Mouse (Mus musculus) layer of hippocampus, postnatal 25 days (tissue): ENCODE results near the gene Thsd4. TPM values are rescaled to one million over a fixed set of nuclear protein-coding genes. Genes with fewer than 3 reads are reported as not detected.

Experiments
- DNase-seq, 2 experiments: peaks; one replicate each; pipeline ENCODE4 v3.0.0; 2022; ENCODE audit warnings: mixed read lengths in 2 of 2, low spot score in 1 of 2; ENCODE audit errors: extremely low spot score in 1 of 2
- total RNA-seq, 2 experiments: library from RNA; stranded (reverse); gene quantifications; 2 replicates each; pipeline ENCODE4 v1.2.3; 2021

Gene Thsd4
- total RNA-seq, 2 experiments from 2014 or later = 23.5 to 24.6 TPM

DNA sequence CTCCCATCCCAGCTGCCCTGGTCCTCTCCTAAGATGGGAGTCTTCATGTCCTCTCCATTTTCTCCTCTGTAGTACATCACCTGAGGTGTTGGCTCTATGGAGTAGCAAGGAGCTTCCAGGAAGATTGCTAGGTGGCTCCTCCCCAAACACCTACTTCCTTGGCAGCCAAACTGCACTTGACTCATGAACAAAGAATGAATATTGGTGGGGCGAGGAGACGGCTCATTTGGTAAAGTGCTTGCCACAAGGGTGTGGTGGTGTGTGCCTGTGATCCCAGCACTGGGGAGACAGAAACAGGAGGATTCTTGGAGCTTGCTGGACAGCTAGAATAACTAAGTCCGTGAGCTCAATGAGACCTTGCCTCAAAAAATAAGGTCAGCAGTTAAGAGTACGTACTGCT, 128.9 kb downstream of the Thsd4 start:
- DNase-seq = no peak

DNA sequence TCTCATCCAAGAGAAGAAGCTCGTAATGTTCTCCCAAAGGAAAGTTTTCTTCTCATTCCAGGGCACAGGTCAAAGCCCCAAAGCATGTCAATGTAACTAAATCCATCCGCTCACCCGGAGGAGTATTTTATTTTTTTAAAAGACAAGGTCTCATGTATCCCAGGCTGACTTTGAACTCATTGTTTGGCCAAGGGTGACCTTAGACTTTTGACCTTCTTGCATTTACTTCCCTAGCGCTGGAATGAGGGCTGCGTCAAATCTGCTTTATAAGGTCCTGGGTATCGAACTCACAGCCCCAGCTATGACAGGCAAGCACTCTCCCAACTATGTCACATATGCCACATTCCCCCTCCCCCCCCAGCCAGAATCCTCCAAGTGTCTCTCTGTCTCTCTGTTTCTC, 137.1 kb downstream of the Thsd4 start:
- no peak for DNase-seq

DNA sequence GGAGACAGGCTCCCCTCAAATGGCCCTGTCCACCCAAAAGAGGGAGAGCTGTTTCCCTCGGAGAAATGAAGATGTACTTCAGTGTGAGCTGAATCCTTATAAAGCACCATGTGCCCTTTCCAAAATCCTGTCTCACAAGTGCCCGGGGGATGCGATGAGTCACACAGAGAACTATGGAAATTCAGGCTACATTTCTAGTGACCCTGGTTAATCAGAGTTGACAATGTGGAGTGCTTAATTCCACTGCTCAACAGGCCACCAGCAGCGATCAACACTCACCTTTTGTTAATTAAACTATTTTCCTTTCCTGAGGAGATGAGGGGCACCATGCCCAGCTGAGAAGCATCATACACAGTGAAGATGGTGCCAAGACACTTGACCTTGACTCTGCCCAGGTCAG, 138.9 kb downstream of the Thsd4 start:
- DNase-seq = no peak

- DNase-seq = no peak
Observed at GRCm38 (mm10) chr9:60382526-60382925, 139.3 kb downstream of the Thsd4 start.

GRCm38 (mm10) chr9:60381010-60381409, 140.8 kb downstream of the Thsd4 start:
- DNase-seq = no peak

DNA sequence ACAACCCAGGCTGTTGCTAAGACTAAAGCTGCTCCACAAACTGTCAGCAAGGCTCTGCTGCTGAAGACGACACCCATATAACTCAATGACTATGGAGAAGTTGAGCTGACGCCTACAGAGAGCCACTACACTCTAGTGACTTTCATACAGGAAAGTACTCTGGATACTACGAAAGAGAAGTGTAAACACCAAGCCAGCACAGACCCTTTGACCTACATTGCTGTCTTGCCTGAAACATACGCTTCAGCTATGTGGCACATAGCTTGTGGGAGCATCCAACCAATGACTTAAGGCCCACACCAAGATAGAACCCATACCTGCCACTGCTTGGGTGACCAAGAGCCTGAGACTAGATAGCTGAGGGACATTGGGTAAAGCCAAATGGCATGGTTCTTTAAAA, 141.3 kb downstream of the Thsd4 start:
- DNase-seq = no peak

DNA sequence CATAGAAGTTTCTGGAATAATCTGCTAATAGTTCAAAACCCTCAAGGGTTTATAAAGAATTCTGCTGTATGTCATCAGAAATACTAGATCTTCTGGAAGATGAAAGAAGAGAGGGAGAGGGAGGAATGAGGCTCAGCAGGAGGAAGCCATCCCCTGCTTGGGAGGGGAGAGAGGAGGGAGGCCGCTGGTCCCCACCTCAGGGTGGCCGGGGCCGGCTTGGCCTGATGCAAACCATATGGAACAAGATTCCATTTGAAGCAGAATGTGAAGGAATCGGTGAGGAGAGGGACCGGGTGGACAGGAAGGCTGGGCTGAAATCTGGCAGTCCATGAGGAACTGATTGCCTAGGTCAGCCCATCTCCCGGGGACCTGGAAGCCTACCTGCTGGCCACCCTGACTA, 143.6 kb downstream of the Thsd4 start:
- no peak for DNase-seq

DNA sequence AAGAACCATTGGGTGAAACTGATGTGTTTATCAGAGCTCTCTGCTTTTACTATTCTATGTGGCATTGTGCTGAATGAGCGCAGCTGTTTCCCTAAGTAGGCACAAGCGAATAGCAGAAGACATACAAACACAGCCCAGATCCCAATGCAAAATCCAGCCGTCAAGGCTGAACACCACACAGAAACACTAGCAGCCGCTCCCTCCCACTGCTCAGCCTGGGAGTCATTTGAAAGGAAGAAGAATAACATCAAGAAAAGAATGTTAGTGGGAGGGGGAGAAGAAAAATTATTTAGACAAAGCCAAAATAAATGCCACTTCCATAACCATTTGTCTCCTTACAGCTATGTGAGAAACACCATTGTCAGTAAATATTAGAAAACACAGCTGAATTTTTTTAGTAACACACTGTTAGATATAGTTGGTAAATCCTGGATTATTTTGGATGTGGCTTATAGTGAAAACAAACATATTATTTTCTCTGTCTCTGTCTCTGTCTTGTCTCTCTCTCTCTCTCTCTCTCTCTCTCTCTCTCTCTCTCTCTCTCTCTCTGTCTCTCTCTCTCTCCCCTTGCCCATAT, 148.6 kb downstream of the Thsd4 start:
- DNase-seq = no peak

GRCm38 (mm10) chr9:60368516-60368915, 153.3 kb downstream of the Thsd4 start:
- no peak for DNase-seq

DNA sequence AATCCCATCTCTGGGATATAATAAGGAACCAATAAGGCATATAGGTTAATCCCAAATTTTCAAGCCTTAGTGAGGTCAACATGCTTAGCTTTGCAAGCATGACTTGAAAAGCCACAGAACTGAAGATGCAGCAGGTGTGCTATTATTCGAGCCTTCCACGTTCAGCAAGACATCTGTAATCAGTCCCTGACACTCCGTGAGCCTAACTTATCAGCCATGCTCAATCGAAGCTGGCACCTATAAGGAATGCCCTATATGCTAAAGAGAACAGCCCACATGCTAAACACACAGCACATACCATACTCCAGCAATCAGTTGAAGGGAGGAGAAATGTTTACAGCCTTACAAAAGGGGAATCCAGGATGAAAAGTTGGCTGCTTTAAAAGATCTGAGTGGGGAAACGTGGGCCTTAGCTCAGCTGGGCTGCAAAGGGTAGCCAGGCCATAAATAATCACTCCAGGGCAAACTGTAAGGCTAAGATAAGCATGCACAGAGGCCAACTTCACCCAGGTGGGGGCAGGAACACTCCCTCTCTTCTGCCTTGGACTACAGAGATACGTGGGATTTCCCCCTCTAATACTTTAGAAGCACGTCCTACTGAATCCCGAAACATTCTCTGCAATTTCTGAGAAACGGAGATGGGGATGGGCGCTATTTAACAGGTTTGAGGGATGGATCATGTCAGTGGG, 154.1 kb downstream of the Thsd4 start:
- no peak for DNase-seq

- DNase-seq = no peak
Observed at GRCm38 (mm10) chr9:60364166-60364781, 157.6 kb downstream of the Thsd4 start.

- no peak for DNase-seq
Observed at GRCm38 (mm10) chr9:60352351-60352750, 169.5 kb downstream of the Thsd4 start.

DNA sequence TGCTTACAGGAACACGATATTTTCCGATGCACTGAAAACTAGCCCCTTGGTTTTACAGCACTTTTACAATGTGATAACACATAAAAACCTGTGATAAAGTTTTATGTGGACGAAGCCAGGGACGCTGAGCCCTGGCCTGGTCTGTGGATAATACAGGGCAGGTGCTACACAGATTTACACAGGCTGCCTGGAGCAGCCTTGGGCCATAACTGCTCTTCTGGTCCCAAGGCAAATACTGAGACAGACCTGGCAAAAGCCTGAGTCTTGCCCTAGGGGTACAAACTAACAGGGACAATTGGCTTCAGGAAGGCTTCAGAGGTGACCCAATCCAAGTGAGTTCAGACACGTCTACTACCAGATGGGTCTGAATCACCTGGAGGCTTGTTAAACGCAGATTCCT, 170.7 kb downstream of the Thsd4 start:
- no peak for DNase-seq

GRCm38 (mm10) chr9:60336147-60336546, 185.7 kb downstream of the Thsd4 start:
- DNase-seq = no peak

DNA sequence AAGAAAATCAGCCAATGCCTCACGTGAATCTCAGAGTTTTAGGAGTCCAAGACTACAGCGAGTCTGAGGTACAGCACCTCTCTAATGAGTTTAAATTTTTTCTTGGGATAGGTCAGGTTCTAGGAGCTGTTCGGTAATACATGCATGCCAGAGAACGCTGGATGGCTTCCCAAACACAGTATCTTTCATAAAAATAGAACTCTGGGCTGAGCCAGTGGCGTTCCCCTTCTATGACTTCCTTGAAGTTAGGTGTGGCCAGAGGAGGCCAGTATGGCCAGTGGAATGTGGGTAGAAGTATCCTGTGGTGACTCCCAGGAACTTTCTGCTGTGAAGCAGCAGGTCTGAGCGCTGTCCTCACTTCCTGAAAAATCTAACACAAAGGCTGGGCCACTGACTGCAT, 186.4 kb downstream of the Thsd4 start:
- no peak for DNase-seq

GRCm38 (mm10) chr9:60329911-60330310, 191.9 kb downstream of the Thsd4 start:
- no peak for DNase-seq

DNA sequence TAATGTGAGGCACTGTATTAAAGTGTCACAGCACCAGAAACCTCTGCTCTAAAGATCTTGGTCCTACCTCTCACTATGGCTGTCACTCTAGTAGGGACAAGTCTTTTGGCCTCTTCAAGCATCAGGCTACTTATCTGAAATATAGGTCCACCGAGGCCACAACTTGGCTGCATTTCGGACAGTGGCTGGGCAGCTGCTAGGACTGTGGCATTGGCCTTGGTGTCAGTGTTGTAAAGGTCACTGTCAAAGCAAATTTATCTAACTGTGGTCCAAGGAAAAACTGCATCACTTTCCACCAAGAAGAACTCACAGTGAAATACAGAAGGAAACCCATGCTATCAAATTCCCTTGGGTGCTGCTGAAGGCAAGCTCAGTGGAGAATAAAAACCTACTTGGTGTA, 197.1 kb downstream of the Thsd4 start:
- DNase-seq = no peak

- DNase-seq = no peak
Observed at GRCm38 (mm10) chr9:60323435-60323834, 198.4 kb downstream of the Thsd4 start.

DNA sequence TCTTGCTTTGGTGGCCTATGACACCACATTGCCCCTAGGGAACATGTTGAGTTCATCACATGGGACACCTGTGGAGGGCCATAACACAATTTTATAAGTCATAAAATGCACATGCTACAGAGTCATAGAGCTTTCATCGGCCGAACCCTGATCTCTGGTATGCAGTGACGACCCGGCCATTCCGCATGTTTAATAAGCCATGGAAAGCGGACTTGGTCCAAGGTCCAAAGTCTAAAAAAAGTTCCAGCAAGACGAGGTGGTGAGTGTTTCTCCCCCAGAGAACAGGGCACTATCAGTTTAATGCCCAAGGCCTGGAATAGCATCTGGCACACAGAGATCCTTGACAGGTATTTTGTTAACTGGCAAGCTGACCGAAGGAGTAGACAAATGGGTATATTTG, 204.6 kb downstream of the Thsd4 start:
- DNase-seq = no peak

DNA sequence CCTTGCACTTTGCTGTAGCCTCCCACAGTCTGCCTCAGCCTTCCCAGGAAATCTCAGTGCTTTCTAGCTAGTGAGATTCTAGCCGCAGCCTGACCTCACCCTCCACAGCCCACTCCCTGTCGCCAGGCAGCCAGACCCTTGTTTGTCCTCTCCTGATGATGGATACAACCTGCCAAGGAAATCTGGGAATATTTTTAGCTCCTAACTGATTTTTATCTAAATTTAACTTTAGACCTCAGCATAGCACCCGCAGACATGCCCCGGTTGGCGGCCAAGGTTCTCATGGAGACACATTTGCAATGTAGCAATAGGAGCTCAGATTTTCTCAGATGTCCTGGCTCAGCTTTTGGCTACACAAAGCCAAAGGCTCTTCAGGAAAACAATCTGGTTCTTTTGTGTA, 205.3 kb downstream of the Thsd4 start:
- DNase-seq = no peak

GRCm38 (mm10) chr9:60315533-60315932, 206.3 kb downstream of the Thsd4 start:
- no peak for DNase-seq

GRCm38 (mm10) chr9:60313661-60314060, 208.2 kb downstream of the Thsd4 start:
- DNase-seq = no peak
